Mouse (Mus musculus): Measurements from ENCODE around the gene Gpr34. TPM values are rescaled to one million over a fixed set of nuclear protein-coding genes. Genes with fewer than 3 reads are reported as not detected.

The Gpr34 gene
- total RNA-seq, 2 experiments from 2014 or later: 1.2 to 1.8 TPM

GRCm38 (mm10) chrX:13670342-13670741, 38.5 kb downstream of the Gpr34 start:
- DNase-seq: no peak

- DNase-seq: no peak
These were observed 41.1 kb downstream of the Gpr34 start for GRCm38 (mm10) chrX:13673001-13673400.

GRCm38 (mm10) chrX:13681748-13682147, 49.9 kb downstream of the Gpr34 start:
- no peak for DNase-seq

GRCm38 (mm10) chrX:13686589-13686988, 54.7 kb downstream of the Gpr34 start:
- DNase-seq: no peak

GRCm38 (mm10) chrX:13688356-13688755, 56.5 kb downstream of the Gpr34 start:
- DNase-seq: no peak

Small RNA genes within 50 kb of the gene (microRNA-seq; reads per million reads assigned to microRNA genes)
- not detected for gene Gm25246

Other genes starting within 250 kb of the Gpr34 start
- gene Nyx, start 166.0 kb upstream of the Gpr34 start, total RNA-seq (2021): under 1 TPM; 0.15 to 0.21 TPM
- gene Gpr82, start 29.3 kb downstream of the Gpr34 start, total RNA-seq (2021): not detected
- 10 to 100 TPM; 31.6 to 38.0 TPM for gene Cask, start 219.3 kb downstream of the Gpr34 start, total RNA-seq (2021)